Mouse (Mus musculus): ENCODE results near the gene Cyb5r2.
A peak's percentile ranks its signal among the peaks of the same experiment; 100 is the strongest.

Gene Cyb5r2

GRCm38 (mm10) chr7:107757308-107758151, at the start of gene Cyb5r2:
Cyb5r2 (minus strand) TSS chr7:107758032.
- DNase-seq = peak; percentile 73

GRCm38 (mm10) chr7:107802138-107802537, 44.3 kb upstream of the Cyb5r2 start:
- DNase-seq = peak; percentile 43

GRCm38 (mm10) chr7:107801108-107801507, 43.3 kb upstream of the Cyb5r2 start, which contains the start of gene Ovch2:
Ovch2 (minus strand) TSS chr7:107801208.
- DNase-seq = no peak

DNA sequence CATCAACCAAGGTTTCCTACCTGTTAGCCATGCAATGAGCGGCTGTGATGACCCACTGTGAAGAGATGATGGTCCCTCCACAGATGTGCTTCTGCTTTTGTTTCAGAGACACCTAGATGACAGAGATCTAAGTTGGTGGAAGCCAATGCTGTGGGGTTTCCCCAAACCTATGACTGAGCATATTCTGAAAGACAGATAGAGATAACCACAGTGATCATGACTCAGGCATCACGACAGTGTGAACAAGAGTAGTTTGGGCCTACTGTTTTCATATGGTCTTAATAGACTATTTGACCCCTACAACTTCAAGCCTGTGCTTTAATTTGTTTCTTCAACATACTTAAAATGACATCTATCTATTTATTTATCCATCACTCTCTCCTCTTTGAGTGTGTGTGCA, 38.7 kb upstream of the Cyb5r2 start:
- DNase-seq = no peak

DNA sequence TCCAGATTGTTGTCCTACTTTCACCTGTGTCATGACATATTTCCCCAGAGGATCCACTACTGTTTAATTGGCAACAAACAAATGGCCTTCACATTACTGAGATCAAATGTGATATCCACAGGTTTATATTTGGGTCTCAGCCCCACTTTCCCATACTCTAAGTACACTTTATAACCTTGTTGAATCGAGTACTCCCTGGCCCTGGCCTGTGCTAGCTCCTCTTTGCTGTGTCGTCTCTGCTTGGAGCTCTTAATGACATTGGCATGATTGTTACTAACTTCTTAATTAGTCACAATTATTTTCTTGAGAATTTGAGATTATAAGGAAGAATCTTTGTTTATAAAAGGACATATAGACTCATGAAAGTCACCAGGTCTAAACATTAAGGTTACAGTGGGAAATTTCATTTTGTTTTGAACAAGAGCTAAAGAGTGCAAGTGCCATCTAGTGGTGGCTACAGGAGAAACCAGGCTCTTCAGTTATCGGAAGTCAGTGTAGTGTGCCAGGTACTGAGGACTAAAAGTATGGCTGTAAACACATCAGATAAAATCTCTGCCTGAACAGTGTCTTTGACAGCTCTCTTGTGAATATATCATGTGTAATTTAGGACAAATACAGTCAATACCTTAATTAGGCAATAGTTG, 30.3 kb upstream of the Cyb5r2 start:
- DNase-seq = peak; percentile 50

DNA sequence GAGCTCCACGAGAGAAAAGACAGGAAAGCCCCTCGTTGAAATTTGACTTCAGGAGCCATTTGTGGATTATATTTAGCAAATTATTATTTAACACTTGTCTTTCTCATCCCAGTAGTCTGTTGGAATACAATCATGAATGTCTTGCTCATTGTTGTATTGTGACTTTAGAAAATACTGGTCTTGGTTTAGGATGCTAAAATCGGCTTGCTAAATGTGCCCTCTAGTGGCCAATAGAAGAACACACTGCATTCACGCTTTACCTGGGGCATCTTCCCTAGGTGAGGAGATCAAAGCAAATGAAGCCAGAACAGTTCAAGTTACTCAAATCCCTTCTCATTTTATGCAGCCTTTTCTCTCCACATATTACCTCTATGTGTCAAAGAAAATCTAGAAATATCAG, 21.8 kb upstream of the Cyb5r2 start:
- DNase-seq = peak; percentile 31

- no peak for DNase-seq
Observed at GRCm38 (mm10) chr7:107778216-107778615, 20.4 kb upstream of the Cyb5r2 start.

DNA sequence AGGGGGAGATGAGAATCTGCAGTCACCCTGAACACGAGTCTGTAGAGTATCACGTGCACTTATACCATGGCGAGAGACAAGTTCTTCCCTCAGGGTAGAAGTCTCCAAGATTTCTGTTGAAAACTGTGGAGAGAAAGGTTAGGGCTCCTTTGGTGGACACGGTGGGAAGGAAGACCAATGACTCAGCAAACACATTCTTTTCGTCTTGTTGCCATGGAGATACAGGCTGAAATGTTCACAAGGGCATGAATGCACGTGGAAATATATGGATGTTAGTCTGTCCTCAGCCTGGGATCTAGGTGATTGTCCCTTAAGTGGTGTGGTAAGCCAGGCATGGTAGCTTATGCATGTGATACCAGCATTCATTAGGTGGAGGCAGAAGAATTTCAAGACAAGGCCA, 13.0 kb upstream of the Cyb5r2 start:
- DNase-seq = no peak

GRCm38 (mm10) chr7:107756748-107757147, 1.1 kb downstream of the Cyb5r2 start:
- DNase-seq = no peak

DNA sequence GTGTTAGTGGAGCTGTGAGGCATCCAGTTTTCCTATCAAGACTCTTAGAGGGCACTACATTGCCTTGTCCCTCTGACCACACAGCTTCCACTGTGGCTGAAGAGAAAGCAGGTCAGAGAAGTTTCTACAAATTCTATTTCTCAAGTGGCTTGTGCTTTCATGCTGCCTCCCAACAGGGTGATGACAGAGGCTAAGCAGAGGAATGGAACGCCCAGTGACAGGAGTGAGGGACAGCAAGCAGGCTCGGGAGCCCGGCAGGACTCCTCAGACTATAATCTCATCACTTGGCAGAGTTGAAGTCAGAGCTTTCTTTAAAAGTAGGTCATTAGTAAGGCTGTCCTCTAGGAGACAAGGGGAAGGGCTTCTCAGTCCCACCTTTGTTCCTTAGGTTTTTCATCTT, 1.9 kb downstream of the Cyb5r2 start:
- no peak for DNase-seq

- no peak for DNase-seq
Observed at GRCm38 (mm10) chr7:107752031-107752520, 5.8 kb downstream of the Cyb5r2 start.

- no peak for DNase-seq
Observed at GRCm38 (mm10) chr7:107749721-107750120, 8.1 kb downstream of the Cyb5r2 start.

DNA sequence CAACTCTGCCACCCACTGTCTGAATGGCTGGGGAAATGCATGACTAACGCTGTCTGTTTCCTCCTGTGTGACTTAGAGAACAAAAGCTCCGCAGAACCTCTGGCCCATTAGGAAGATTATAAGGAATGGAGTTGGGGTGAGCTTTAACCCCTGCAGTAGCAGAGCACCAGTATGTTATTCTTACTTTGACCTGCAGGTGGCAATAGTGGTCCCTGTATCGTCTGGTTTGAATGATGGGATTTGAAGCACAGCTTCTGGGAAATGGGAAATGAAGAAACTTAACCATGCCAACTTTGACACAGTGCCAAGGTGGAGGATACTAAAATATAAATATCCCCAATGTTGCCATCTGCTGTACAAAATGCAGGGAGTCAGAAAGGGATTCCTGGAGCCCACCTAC, 8.6 kb downstream of the Cyb5r2 start:
- DNase-seq = peak; percentile 75

DNA sequence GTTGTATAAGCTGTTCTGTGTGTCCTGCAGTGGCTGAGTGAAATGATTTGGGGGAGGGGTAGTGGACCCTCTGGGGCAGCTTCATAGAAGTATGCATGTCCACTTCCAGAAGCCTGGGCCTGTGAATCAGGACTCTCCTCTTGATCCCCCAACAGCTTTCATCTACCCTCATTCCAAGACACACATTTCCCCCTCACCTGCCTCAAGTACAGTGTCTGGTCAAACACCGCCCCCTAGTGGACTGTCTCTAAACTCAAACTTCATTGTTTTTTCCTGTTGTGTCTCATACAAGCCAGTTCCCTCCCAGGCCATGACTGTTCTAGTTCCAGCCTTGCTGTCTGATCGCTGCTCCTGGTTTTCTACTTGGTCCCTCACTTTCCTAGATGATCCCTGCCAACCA, 9.9 kb downstream of the Cyb5r2 start:
- peak; percentile 74 for DNase-seq

DNA sequence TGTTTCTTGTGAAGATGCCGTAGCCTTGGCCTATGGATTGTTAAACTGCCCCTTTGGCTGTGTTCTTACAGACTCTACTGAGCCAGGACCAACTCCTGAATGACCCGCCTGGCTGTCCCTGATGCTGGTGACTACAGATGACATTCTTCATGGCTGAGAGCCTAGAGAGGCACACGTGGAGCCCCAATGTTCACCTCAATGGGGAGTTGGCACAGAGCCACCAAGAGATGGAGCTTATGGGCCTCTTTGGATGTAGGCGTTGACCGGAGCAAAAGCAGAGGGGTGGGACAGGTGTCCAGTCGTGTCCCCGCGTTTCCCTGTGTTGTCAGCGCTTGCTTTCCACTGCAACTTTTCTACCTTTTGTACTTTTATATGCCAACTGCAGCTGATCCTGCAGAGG, 10.4 kb downstream of the Cyb5r2 start:
- DNase-seq = no peak

DNA sequence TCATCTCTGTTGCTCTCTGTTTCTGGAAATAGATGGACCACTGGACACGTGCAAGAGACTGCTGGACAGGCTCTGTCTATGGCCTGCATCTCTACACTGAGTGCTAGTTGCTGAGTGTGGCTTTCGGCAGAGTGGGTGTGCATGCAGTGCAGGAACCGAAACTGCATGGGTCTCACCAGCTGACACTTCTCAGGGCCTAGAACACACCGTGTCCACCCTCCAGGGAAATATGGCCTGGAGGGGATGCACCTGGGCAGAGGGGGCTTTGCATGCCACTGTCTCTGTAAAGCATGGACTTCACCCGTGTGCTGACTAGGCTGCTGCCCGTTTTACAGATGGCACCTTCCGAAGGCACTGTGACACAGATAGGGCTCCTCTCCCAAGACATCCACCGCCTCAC, 11.8 kb downstream of the Cyb5r2 start:
- no peak for DNase-seq

- DNase-seq = no peak
Observed at GRCm38 (mm10) chr7:107745111-107745510, 12.7 kb downstream of the Cyb5r2 start.

GRCm38 (mm10) chr7:107744454-107744853, 13.4 kb downstream of the Cyb5r2 start:
- no peak for DNase-seq

DNA sequence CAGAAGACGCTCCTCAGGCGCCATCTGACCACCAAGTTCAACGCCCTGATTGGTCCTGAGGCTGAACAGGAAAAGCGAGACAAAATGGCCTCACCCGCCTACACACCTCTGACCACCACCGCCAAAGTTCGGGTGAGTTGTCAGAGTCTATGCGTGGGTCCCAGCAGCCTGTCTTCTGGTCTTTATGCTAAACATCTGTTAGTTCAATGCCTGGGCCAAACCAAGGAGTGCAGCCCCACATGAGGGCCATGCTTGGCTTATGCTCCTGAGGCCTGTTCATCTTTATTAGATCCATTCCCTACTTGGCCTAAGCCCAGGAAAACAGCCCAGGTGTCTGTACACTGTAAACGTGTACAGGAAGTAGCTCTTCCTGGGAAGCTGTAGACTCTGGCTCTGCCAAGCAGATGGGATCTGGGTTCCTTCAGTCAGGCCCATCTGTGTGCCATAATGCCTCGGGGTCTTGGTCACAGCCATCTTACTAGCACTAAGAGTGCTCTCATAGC, 14.8 kb downstream of the Cyb5r2 start:
- DNase-seq = no peak

GRCm38 (mm10) chr7:107738726-107739125, 19.1 kb downstream of the Cyb5r2 start:
- peak; percentile 58 for DNase-seq

- no peak for DNase-seq
Observed at GRCm38 (mm10) chr7:107733162-107733561, 24.7 kb downstream of the Cyb5r2 start.

GRCm38 (mm10) chr7:107730587-107730986, 27.2 kb downstream of the Cyb5r2 start:
- no peak for DNase-seq

- DNase-seq = no peak
Observed at GRCm38 (mm10) chr7:107727538-107727937, 30.3 kb downstream of the Cyb5r2 start.

- DNase-seq = no peak
Observed at GRCm38 (mm10) chr7:107722536-107722935, 35.3 kb downstream of the Cyb5r2 start.

All from embryo, embryonic 11 days (tissue).